Mouse (Mus musculus) liver, postnatal 0 days (tissue): ENCODE data around the gene Bad.

Experiments
- CTCF ChIP-seq: sonication (generic); IDR thresholded peaks from 2 replicates; pipeline ENCODE4 v1.5.1; 2016; ENCODE audit warnings: antibody characterized with exemption, low read depth
- EP300 ChIP-seq: IDR thresholded peaks from 2 replicates; pipeline ENCODE4 v1.6.1; 2016; ENCODE audit warnings: antibody characterized with exemption, low read depth, mild to moderate bottlenecking

- TF ChIP-seq EP300, result no peak
- no peak for TF ChIP-seq CTCF
These were observed 30.7 kb downstream of the Bad start for GRCm38 (mm10) chr19:6972247-6972917.
